Mouse (Mus musculus): ENCODE measurements around the gene Cdk1. TPM values are rescaled to one million over a fixed set of nuclear protein-coding genes. Genes with fewer than 3 reads are reported as not detected.

Gene Cdk1
- polyA plus RNA-seq, 1 experiment from 2014 or later, result 508 TPM

- DNase-seq (ENCODE audit: low spot score), result no peak
- Histone ChIP-seq H3K4me2 (ENCODE audit: low read depth, low read length) (no peak overlapping the region), H3K4me3 (ENCODE audit: low read depth, low read length) (no peak overlapping the region), H3K4me1 (ENCODE audit: control insufficient read depth, insufficient read depth, low read length) (no peaks in the 10 kb centered on the region), H3K36me3 (replicated peaks; ENCODE audit: control insufficient read depth, insufficient read depth, low read depth, low read length) (no peaks in the 10 kb centered on the region), H3K9me3 (replicated peaks; ENCODE audit: control insufficient read depth, low read length) (no peaks in the 10 kb centered on the region), H3K27ac (replicated peaks; ENCODE audit: low read depth, low read length) (no peak overlapping the region), H3K9ac (replicated peaks; ENCODE audit: low read length) (no peak overlapping the region), H3K27me3 (ENCODE audit: control insufficient read depth, insufficient read depth, low read length) (no peaks in the 10 kb centered on the region)
- ATAC-seq (replicated peaks; ENCODE audit: insufficient number of reproducible peaks, low FRiP score, low TSS enrichment, low read depth), result no peak
- 89% methylated on average over 12 of the region's 12 CpGs for WGBS
Measured at GRCm38 (mm10) chr10:69328029-69328655, 24.6 kb downstream of the Cdk1 start.

GRCm38 (mm10) chr10:69327362-69327761 is 25.4 kb downstream of the Cdk1 start:
- Histone ChIP-seq H3K36me3 (replicated peaks; ENCODE audit: control insufficient read depth, insufficient read depth, low read depth, low read length) (no peaks in the 10 kb centered on the region), H3K9me3 (replicated peaks; ENCODE audit: control insufficient read depth, low read length) (no peaks in the 10 kb centered on the region), H3K27me3 (ENCODE audit: control insufficient read depth, insufficient read depth, low read length) (no peaks in the 10 kb centered on the region), H3K27ac (replicated peaks; ENCODE audit: low read depth, low read length) (no peak overlapping the region), H3K4me2 (ENCODE audit: low read depth, low read length) (no peak overlapping the region), H3K4me1 (ENCODE audit: control insufficient read depth, insufficient read depth, low read length) (no peaks in the 10 kb centered on the region), H3K4me3 (ENCODE audit: low read depth, low read length) (no peak overlapping the region), H3K9ac (replicated peaks; ENCODE audit: low read length) (no peak overlapping the region)
- WGBS, result 71% methylated on average over 8 of the region's 8 CpGs
- ATAC-seq (replicated peaks; ENCODE audit: insufficient number of reproducible peaks, low FRiP score, low TSS enrichment, low read depth) (no peak), DNase-seq (ENCODE audit: low spot score) (no peak)

DNA sequence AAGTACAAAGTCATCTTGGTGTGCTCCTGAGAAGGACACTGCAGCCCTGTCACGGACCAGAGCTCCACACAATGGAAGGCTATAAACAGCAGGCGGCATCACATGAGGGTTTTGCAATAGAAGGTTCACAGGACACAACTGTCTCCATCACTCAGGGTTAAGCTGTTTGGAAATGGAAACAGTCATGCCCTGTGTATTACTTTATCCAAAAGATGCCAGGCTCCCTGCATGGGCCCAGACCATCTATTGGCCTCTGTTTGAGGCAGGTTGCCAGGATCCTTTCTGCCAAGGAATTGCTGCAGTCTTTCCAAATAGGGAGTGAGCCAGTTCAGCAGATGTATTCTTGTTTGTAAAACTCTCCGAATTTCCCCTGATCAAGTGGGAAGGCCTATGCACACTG is 26.3 kb downstream of the Cdk1 start:
- no peaks in the 10 kb centered on the region for H3K36me3 ChIP-seq (replicated peaks; ENCODE audit: control insufficient read depth, insufficient read depth, low read depth, low read length)
- no peaks in the 10 kb centered on the region for H3K4me1 ChIP-seq (ENCODE audit: control insufficient read depth, insufficient read depth, low read length)
- 95% methylated on average over 3 of the region's 3 CpGs for WGBS
- no peaks in the 10 kb centered on the region for H3K9me3 ChIP-seq (replicated peaks; ENCODE audit: control insufficient read depth, low read length)
- no peak overlapping the region for H3K9ac ChIP-seq (replicated peaks; ENCODE audit: low read length)
- H3K27me3 ChIP-seq (ENCODE audit: control insufficient read depth, insufficient read depth, low read length), result no peaks in the 10 kb centered on the region
- ATAC-seq (replicated peaks; ENCODE audit: insufficient number of reproducible peaks, low FRiP score, low TSS enrichment, low read depth) (no peak), DNase-seq (ENCODE audit: low spot score) (no peak)
- no peak overlapping the region for H3K27ac ChIP-seq (replicated peaks; ENCODE audit: low read depth, low read length)
- no peak overlapping the region for H3K4me2 ChIP-seq (ENCODE audit: low read depth, low read length)
- no peak overlapping the region for H3K4me3 ChIP-seq (ENCODE audit: low read depth, low read length)

DNA sequence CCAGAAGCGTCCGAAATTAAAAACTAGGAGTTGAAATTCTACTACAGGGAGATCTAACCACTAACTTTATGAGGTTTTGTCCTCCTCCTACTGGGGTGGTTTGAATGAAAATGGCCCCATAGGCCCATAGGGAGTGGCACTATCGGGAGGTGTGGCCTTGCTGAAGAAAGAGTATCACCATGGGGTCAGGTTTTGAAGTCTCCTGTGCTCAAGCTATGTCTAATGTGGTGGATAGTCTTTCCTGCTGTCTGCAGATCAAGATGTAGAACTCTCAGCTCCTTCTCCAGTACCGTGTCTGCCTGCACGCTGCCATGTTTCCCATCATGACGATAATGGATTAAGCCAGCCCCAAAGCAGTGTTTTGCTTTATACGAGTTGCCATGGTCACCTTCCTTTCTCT is 27.9 kb downstream of the Cdk1 start:
- H3K4me3 ChIP-seq (ENCODE audit: low read depth, low read length), result no peak overlapping the region
- no peak for DNase-seq (ENCODE audit: low spot score)
- ATAC-seq (replicated peaks; ENCODE audit: insufficient number of reproducible peaks, low FRiP score, low TSS enrichment, low read depth), result no peak
- H3K4me2 ChIP-seq (ENCODE audit: low read depth, low read length), result no peak overlapping the region
- H3K27me3 ChIP-seq (ENCODE audit: control insufficient read depth, insufficient read depth, low read length), result no peaks in the 10 kb centered on the region
- H3K9ac ChIP-seq (replicated peaks; ENCODE audit: low read length), result no peak overlapping the region
- H3K36me3 ChIP-seq (replicated peaks; ENCODE audit: control insufficient read depth, insufficient read depth, low read depth, low read length), result no peaks in the 10 kb centered on the region
- no peak overlapping the region for H3K27ac ChIP-seq (replicated peaks; ENCODE audit: low read depth, low read length)
- H3K9me3 ChIP-seq (replicated peaks; ENCODE audit: control insufficient read depth, low read length), result no peaks in the 10 kb centered on the region
- no peaks in the 10 kb centered on the region for H3K4me1 ChIP-seq (ENCODE audit: control insufficient read depth, insufficient read depth, low read length)
- WGBS, result 94% methylated on average over 7 of the region's 7 CpGs

DNA sequence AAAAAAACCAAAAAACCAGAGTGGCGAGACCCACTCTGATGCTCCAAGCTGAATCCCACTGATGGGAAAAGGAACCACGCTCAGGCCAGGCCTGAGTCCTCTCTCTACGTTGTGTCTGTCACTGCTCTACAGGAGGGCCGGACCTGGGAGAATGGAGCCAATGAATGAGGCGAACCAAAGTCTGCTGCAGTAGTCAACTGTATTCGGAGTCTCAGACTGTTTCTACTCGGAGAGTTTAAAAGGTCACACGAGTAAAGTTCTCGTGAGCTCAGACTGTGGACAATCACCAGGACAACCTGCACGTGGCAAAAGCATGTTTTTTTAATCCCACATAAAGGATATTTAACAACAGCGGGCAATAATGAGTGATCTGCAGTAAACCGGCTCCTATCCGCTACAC is 28.8 kb downstream of the Cdk1 start:
- WGBS, result 81% methylated on average over 13 of the region's 13 CpGs
- no peaks in the 10 kb centered on the region for H3K36me3 ChIP-seq (replicated peaks; ENCODE audit: control insufficient read depth, insufficient read depth, low read depth, low read length)
- DNase-seq (ENCODE audit: low spot score) (no peak), ATAC-seq (replicated peaks; ENCODE audit: insufficient number of reproducible peaks, low FRiP score, low TSS enrichment, low read depth) (no peak)
- H3K27ac ChIP-seq (replicated peaks; ENCODE audit: low read depth, low read length), result no peak overlapping the region
- no peak overlapping the region for H3K4me2 ChIP-seq (ENCODE audit: low read depth, low read length)
- H3K4me1 ChIP-seq (ENCODE audit: control insufficient read depth, insufficient read depth, low read length), result no peaks in the 10 kb centered on the region
- no peaks in the 10 kb centered on the region for H3K27me3 ChIP-seq (ENCODE audit: control insufficient read depth, insufficient read depth, low read length)
- H3K4me3 ChIP-seq (ENCODE audit: low read depth, low read length), result no peak overlapping the region
- no peak overlapping the region for H3K9ac ChIP-seq (replicated peaks; ENCODE audit: low read length)
- no peaks in the 10 kb centered on the region for H3K9me3 ChIP-seq (replicated peaks; ENCODE audit: control insufficient read depth, low read length)

DNA sequence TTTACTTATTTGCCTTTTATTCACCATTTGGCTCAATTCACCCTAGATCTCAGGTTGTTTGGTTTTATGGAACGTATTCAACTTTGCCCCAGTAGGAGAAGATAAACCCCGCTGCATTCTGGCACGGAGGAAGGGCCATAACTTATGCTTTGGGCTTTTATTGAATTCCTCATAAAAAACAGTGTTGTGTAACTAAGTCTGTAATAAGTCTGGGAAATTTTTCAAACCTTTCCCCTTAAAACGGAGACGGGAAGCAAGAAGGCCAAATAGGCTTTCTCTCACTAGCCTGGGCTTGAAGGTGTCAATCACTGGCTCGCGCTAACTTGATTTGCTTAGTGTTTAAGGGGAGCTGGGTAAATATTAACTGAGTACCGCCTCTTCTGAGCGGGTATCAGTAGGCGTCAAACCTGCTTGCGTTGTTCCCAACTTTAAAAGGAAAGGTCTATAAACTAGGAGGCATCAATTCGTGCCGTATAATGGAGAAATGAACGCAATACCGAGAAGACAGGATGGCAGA is 31.2 kb downstream of the Cdk1 start:
- no peaks in the 10 kb centered on the region for H3K27me3 ChIP-seq (ENCODE audit: control insufficient read depth, insufficient read depth, low read length)
- no peak overlapping the region for H3K9ac ChIP-seq (replicated peaks; ENCODE audit: low read length)
- no peak overlapping the region for H3K27ac ChIP-seq (replicated peaks; ENCODE audit: low read depth, low read length)
- H3K4me3 ChIP-seq (ENCODE audit: low read depth, low read length), result no peak overlapping the region
- no peak overlapping the region for H3K4me2 ChIP-seq (ENCODE audit: low read depth, low read length)
- 54% methylated on average over 15 of the region's 15 CpGs for WGBS
- ATAC-seq (replicated peaks; ENCODE audit: insufficient number of reproducible peaks, low FRiP score, low TSS enrichment, low read depth) (no peak), DNase-seq (ENCODE audit: low spot score) (no peak)
- no peaks in the 10 kb centered on the region for H3K36me3 ChIP-seq (replicated peaks; ENCODE audit: control insufficient read depth, insufficient read depth, low read depth, low read length)
- no peaks in the 10 kb centered on the region for H3K4me1 ChIP-seq (ENCODE audit: control insufficient read depth, insufficient read depth, low read length)
- H3K9me3 ChIP-seq (replicated peaks; ENCODE audit: control insufficient read depth, low read length), result no peaks in the 10 kb centered on the region

- Histone ChIP-seq H3K4me2 (ENCODE audit: low read depth, low read length) (no peak overlapping the region), H3K9ac (replicated peaks; ENCODE audit: low read length) (no peak overlapping the region), H3K9me3 (replicated peaks; ENCODE audit: control insufficient read depth, low read length) (no peaks in the 10 kb centered on the region), H3K36me3 (replicated peaks; ENCODE audit: control insufficient read depth, insufficient read depth, low read depth, low read length) (no peaks in the 10 kb centered on the region), H3K27me3 (ENCODE audit: control insufficient read depth, insufficient read depth, low read length) (no peaks in the 10 kb centered on the region), H3K4me3 (ENCODE audit: low read depth, low read length) (no peak overlapping the region), H3K4me1 (ENCODE audit: control insufficient read depth, insufficient read depth, low read length) (no peaks in the 10 kb centered on the region), H3K27ac (replicated peaks; ENCODE audit: low read depth, low read length) (no peak overlapping the region)
- WGBS, result 47% methylated on average over 21 of the region's 21 CpGs
- peak; percentile 94 for DNase-seq (ENCODE audit: low spot score)
- no peak for ATAC-seq (replicated peaks; ENCODE audit: insufficient number of reproducible peaks, low FRiP score, low TSS enrichment, low read depth)
Measured at GRCm38 (mm10) chr10:69320667-69321518, 31.8 kb downstream of the Cdk1 start.

DNA sequence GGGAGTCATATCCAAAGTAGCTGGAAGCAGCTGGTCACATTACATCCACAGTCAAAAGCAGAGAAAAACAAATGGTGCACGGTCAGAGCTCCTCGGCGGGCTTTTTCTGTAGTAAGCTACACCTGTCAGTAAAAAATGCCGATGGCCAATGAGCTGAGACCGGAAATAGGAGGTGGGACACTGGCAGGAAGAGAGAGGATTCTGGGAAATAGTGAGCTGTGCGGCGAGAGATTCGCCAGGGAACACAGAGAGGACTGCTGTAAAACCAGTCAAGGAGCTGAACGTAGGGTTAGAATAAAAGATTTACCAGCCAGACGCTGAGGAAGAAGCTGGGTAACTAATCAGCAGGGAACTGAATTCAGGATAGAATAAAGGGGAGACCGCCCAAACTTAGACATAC is 34.2 kb downstream of the Cdk1 start:
- ATAC-seq (replicated peaks; ENCODE audit: insufficient number of reproducible peaks, low FRiP score, low TSS enrichment, low read depth) (no peak), DNase-seq (ENCODE audit: low spot score) (no peak)
- WGBS, result 86% methylated on average over 11 of the region's 11 CpGs
- Histone ChIP-seq H3K4me2 (ENCODE audit: low read depth, low read length) (no peak overlapping the region), H3K9me3 (replicated peaks; ENCODE audit: control insufficient read depth, low read length) (no peaks in the 10 kb centered on the region), H3K27me3 (ENCODE audit: control insufficient read depth, insufficient read depth, low read length) (no peaks in the 10 kb centered on the region), H3K27ac (replicated peaks; ENCODE audit: low read depth, low read length) (no peak overlapping the region), H3K4me1 (ENCODE audit: control insufficient read depth, insufficient read depth, low read length) (no peaks in the 10 kb centered on the region), H3K9ac (replicated peaks; ENCODE audit: low read length) (no peak overlapping the region), H3K4me3 (ENCODE audit: low read depth, low read length) (no peak overlapping the region), H3K36me3 (replicated peaks; ENCODE audit: control insufficient read depth, insufficient read depth, low read depth, low read length) (no peaks in the 10 kb centered on the region)

All from embryonic facial prominence, embryonic 11.5 days (tissue).